Mouse (Mus musculus) intestine, postnatal 0 days (tissue): ENCODE results near the gene Yrdc. TPM values are rescaled to one million over a fixed set of nuclear protein-coding genes. Genes with fewer than 3 reads are reported as not detected.

Experiments
- ATAC-seq: fragments of 200-750 bp; cut with Nextera tagmentation; 2 replicates; pipeline ENCODE4 v1.8.0; 2017; ENCODE audit warnings: mild to moderate bottlenecking, moderate TSS enrichment, moderate library complexity
- H3K27ac ChIP-seq: fragments of 300-500 bp; sonication (generic); 2 replicates; pipeline ENCODE4 v1.5.1; 2014; ENCODE audit warnings: mild to moderate bottlenecking, low read depth, low read length, moderate library complexity
- H3K27me3 ChIP-seq: fragments of 300-500 bp; sonication (generic); replicated peaks from 2 replicates; pipeline ENCODE4 v1.6.1; 2014; ENCODE audit warnings: low read length, mixed read lengths; ENCODE audit not compliant: control insufficient read depth, insufficient read depth
- H3K36me3 ChIP-seq: fragments of 300-500 bp; sonication (generic); 2 replicates; pipeline ENCODE4 v1.6.1; 2014; ENCODE audit warnings: mild to moderate bottlenecking, moderate library complexity; ENCODE audit not compliant: control insufficient read depth, insufficient read depth
- H3K4me1 ChIP-seq: fragments of 300-500 bp; sonication (generic); replicated peaks from 2 replicates; pipeline ENCODE4 v1.6.1; 2014; ENCODE audit warnings: antibody characterized with exemption, low read length, mixed read lengths; ENCODE audit not compliant: control insufficient read depth, insufficient read depth
- H3K4me2 ChIP-seq: fragments of 300-500 bp; sonication (generic); replicated peaks from 2 replicates; pipeline ENCODE4 v1.6.1; 2014; ENCODE audit warnings: low read depth, mild to moderate bottlenecking, moderate library complexity
- H3K4me3 ChIP-seq: fragments of 300-500 bp; sonication (generic); 2 replicates; pipeline ENCODE4 v1.5.1; 2014; ENCODE audit warnings: low read depth, low read length
- H3K9ac ChIP-seq: fragments of 300-500 bp; sonication (generic); 2 replicates; pipeline ENCODE4 v1.6.1; 2014; ENCODE audit warnings: mild to moderate bottlenecking, low read depth, low read length
- H3K9me3 ChIP-seq: fragments of 300-500 bp; sonication (generic); 2 replicates; pipeline ENCODE4 v1.6.1; 2016; ENCODE audit warnings: mixed run types; ENCODE audit not compliant: control insufficient read depth
- CTCF ChIP-seq: sonication (generic); IDR thresholded peaks from 2 replicates; pipeline ENCODE4 v1.5.1; 2016; ENCODE audit warnings: low read depth, mild to moderate bottlenecking, control low read depth, antibody characterized with exemption, moderate library complexity
- WGBS: fragments of 180-500 bp; shearing (Covaris S2); extraction: QIAGEN DNeasy Blood & Tissue Kit; methylation state at CpG from one replicate; pipeline ENCODE4 v1.1.7; 2014; 5-methylcytosine and 5-hydroxymethylcytosine counted together
- polyA plus RNA-seq: library from polyadenylated mRNA; unstranded; fragments of >200 nt; fragmentation: Nextera tagmentation; extraction: Ambion mirVana; gene quantifications from 2 replicates; pipeline ENCODE4 v1.2.1, GENCODE M21; 2015

Yrdc gene
- 19.9 and 22.7 TPM in 2 replicates for polyA plus RNA-seq

- H3K36me3 ChIP-seq: peaks cover 22% of the 10 kb centered on the region
- H3K9ac ChIP-seq: peak within 1 kb of the TSS; percentile 94
- H3K9me3 ChIP-seq: no peaks in the 10 kb centered on the region
- no peaks in the 10 kb centered on the region for H3K27me3 ChIP-seq
- peak within 1 kb of the TSS; percentile 96 for H3K4me2 ChIP-seq
- ATAC-seq: peak; percentile 96
- H3K4me1 ChIP-seq: no peaks in the 10 kb centered on the region; the same call in none of the 2 replicates
- H3K4me3 ChIP-seq: peak within 1 kb of the TSS; percentile 93
- H3K27ac ChIP-seq: peak within 1 kb of the TSS; percentile 96
- TF ChIP-seq CTCF: peak; percentile 58
- under 1% methylated on average over 62 of the region's 90 CpGs for WGBS
Measured at GRCm38 (mm10) chr4:124850261-124850913, at the start of gene Yrdc. Yrdc (plus strand) TSS chr4:124850679.

GRCm38 (mm10) chr4:124801552-124802308 is 48.7 kb upstream of the Yrdc start, which contains the start of gene Mtf1:
Mtf1 (plus strand) TSS chr4:124802104.
- peak; percentile 83 for TF ChIP-seq CTCF
- peak within 1 kb of the TSS; percentile 80 for H3K9ac ChIP-seq
- peak within 1 kb of the TSS; percentile 94 for H3K27ac ChIP-seq
- ATAC-seq: peak; percentile 76
- H3K9me3 ChIP-seq: no peaks in the 10 kb centered on the region
- peaks cover 60% of the 10 kb centered on the region for H3K36me3 ChIP-seq
- 3% methylated on average over 21 of the region's 21 CpGs for WGBS
- H3K27me3 ChIP-seq: no peaks in the 10 kb centered on the region
- H3K4me3 ChIP-seq: peak within 1 kb of the TSS; percentile 82
- H3K4me2 ChIP-seq: peak within 1 kb of the TSS; percentile 76
- peaks cover 5% of the 10 kb centered on the region; the same call in 1 of the 2 replicates for H3K4me1 ChIP-seq

- H3K27me3 ChIP-seq: no peaks in the 10 kb centered on the region
- H3K9ac ChIP-seq: peak overlapping the region; percentile 80
- H3K4me2 ChIP-seq: peak overlapping the region; percentile 76
- peak; percentile 98 for ATAC-seq
- peaks cover 57% of the 10 kb centered on the region for H3K36me3 ChIP-seq
- peaks cover 5% of the 10 kb centered on the region; the same call in 1 of the 2 replicates for H3K4me1 ChIP-seq
- 1% methylated on average over 53 of the region's 53 CpGs for WGBS
- H3K4me3 ChIP-seq: peak overlapping the region; percentile 82
- TF ChIP-seq CTCF: no peak
- peak overlapping the region; percentile 94 for H3K27ac ChIP-seq
- H3K9me3 ChIP-seq: no peaks in the 10 kb centered on the region
Measured at GRCm38 (mm10) chr4:124802309-124803260, 47.9 kb upstream of the Yrdc start.

- no peak for TF ChIP-seq CTCF
- 73% methylated on average over 6 of the region's 6 CpGs for WGBS
- no peaks in the 10 kb centered on the region for H3K9me3 ChIP-seq
Measured at GRCm38 (mm10) chr4:124803406-124803805, 47.1 kb upstream of the Yrdc start.

GRCm38 (mm10) chr4:124808511-124808910 is 42.0 kb upstream of the Yrdc start:
- no peak overlapping the region for H3K4me2 ChIP-seq
- TF ChIP-seq CTCF: no peak
- no peak overlapping the region for H3K9ac ChIP-seq
- peak overlapping the region; percentile 21; the same call in 1 of the 2 replicates for H3K27ac ChIP-seq
- H3K4me3 ChIP-seq: no peak overlapping the region
- H3K9me3 ChIP-seq: no peaks in the 10 kb centered on the region
- peaks cover 44% of the 10 kb centered on the region for H3K36me3 ChIP-seq
- H3K27me3 ChIP-seq: no peaks in the 10 kb centered on the region
- H3K4me1 ChIP-seq: no peaks in the 10 kb centered on the region
- ATAC-seq: no peak
- 71% methylated on average over 5 of the region's 5 CpGs for WGBS

More at GRCm38 (mm10) chr4:124803406-124803805, 47.1 kb upstream of the Yrdc start:
- Histone ChIP-seq H3K27me3 (no peaks in the 10 kb centered on the region), H3K4me2 (peak overlapping the region; percentile 76), H3K9ac (no peak overlapping the region), H3K4me3 (peak overlapping the region; percentile 82), H3K36me3 (peaks cover 49% of the 10 kb centered on the region), H3K4me1 (peaks cover 5% of the 10 kb centered on the region; the same call in 1 of the 2 replicates), H3K27ac (no peak overlapping the region)
- no peak for ATAC-seq
